Mouse (Mus musculus) cerebellum, postnatal 14 days (tissue): ENCODE data around the gene Stx18.

Source experiments
- DNase-seq, 2 experiments: peaks; one replicate each; pipeline ENCODE4 v3.0.0; 2021; ENCODE audit warnings: mixed read lengths in 2 of 2

Gene Stx18

GRCm38 (mm10) chr5:38038710-38039592 lies at the start of gene Stx18:
Stx18 (plus strand) TSS chr5:38038742.
- DNase-seq = peak; percentile 91

GRCm38 (mm10) chr5:37992346-37992745 lies 46.2 kb upstream of the Stx18 start:
- DNase-seq = no peak

GRCm38 (mm10) chr5:37998805-37999204 lies 39.7 kb upstream of the Stx18 start:
- no peak for DNase-seq

GRCm38 (mm10) chr5:38002573-38002972 lies 36.0 kb upstream of the Stx18 start:
- no peak for DNase-seq

- no peak for DNase-seq
These were observed 33.8 kb upstream of the Stx18 start for GRCm38 (mm10) chr5:38004746-38005145.

- DNase-seq = no peak
These were observed 31.9 kb upstream of the Stx18 start for GRCm38 (mm10) chr5:38006415-38007347.

GRCm38 (mm10) chr5:38009071-38009470 lies 29.5 kb upstream of the Stx18 start:
- no peak for DNase-seq

- no peak for DNase-seq
These were observed 23.6 kb upstream of the Stx18 start for GRCm38 (mm10) chr5:38014916-38015315.

- no peak for DNase-seq
These were observed 21.6 kb upstream of the Stx18 start for GRCm38 (mm10) chr5:38016945-38017344.

- DNase-seq = no peak
These were observed 10.9 kb upstream of the Stx18 start for GRCm38 (mm10) chr5:38027656-38028055.

- DNase-seq = peak; percentile 19 to 31
These were observed 268 bp upstream of the Stx18 start for GRCm38 (mm10) chr5:38038274-38038673.

GRCm38 (mm10) chr5:38039796-38040195 lies 1.3 kb downstream of the Stx18 start:
- DNase-seq = no peak

GRCm38 (mm10) chr5:38044923-38045322 lies 6.4 kb downstream of the Stx18 start:
- no peak for DNase-seq

GRCm38 (mm10) chr5:38048177-38048576 lies 9.6 kb downstream of the Stx18 start:
- no peak for DNase-seq

- DNase-seq = no peak
These were observed 22.5 kb downstream of the Stx18 start for GRCm38 (mm10) chr5:38061051-38061450.

- DNase-seq = peak in 1 of 2 experiments; percentile 20
These were observed 24.2 kb downstream of the Stx18 start for GRCm38 (mm10) chr5:38062709-38063108.

GRCm38 (mm10) chr5:38063339-38063738 lies 24.8 kb downstream of the Stx18 start:
- no peak for DNase-seq

- DNase-seq = no peak
These were observed 25.6 kb downstream of the Stx18 start for GRCm38 (mm10) chr5:38064043-38064575.

- DNase-seq = no peak
These were observed 26.2 kb downstream of the Stx18 start for GRCm38 (mm10) chr5:38064701-38065100.

GRCm38 (mm10) chr5:38065454-38065853 lies 26.9 kb downstream of the Stx18 start:
- DNase-seq = no peak

GRCm38 (mm10) chr5:38066606-38067005 lies 28.1 kb downstream of the Stx18 start:
- peak; percentile 17 to 58 for DNase-seq

- no peak for DNase-seq
These were observed 37.8 kb downstream of the Stx18 start for GRCm38 (mm10) chr5:38076326-38076725.

GRCm38 (mm10) chr5:38078575-38078974 lies 40.0 kb downstream of the Stx18 start:
- no peak for DNase-seq
